Mouse (Mus musculus) lung, postnatal 10 days (tissue): Measurements from ENCODE around the gene Spop.

Experiments
- DNase-seq: peaks from one replicate; pipeline ENCODE4 v3.0.0; 2021

Spop gene

GRCm38 (mm10) chr11:95413641-95414535 is at the start of gene Spop:
Spop (plus strand) TSS chr11:95414080.
- peak; percentile 97 for DNase-seq

- no peak for DNase-seq
Measured at GRCm38 (mm10) chr11:95364388-95364787, 49.5 kb upstream of the Spop start.

- peak; percentile 93 for DNase-seq
Measured at GRCm38 (mm10) chr11:95365596-95365995, 48.3 kb upstream of the Spop start.

DNA sequence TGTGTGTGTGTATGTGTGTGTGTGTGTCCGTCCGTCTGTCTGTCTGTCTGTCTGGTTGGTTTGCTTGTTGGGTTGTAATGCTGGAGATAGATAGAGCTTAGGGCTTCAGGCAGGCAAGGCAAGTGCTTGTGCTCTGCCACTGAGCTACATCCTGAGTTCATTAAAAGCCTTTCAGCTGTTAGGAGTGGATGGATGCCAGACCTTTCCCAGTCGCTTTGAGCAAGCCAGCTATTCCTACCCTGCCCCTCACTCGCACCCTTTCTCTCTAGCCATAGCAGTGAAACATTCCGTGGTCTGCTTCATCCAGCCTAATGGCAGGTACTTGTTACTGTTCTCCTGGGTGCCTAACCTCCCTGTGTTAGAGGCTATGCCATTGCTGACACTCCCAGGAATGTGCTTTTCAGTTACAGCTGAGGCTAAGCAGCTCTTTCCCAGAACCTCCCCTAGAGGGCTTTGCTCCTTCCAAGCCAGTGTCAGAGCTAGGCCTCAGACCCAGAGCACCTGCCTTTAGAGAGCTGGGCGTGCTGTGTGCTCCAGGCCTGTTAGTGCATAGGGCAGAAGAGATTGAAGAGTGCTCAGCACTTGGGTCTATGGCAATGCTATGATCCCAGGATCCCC is 47.5 kb upstream of the Spop start:
- peak; percentile 63 for DNase-seq

- no peak for DNase-seq
Measured at GRCm38 (mm10) chr11:95367011-95367735, 46.7 kb upstream of the Spop start.

GRCm38 (mm10) chr11:95368231-95368823 is 45.6 kb upstream of the Spop start:
- no peak for DNase-seq

GRCm38 (mm10) chr11:95368871-95369270 is 45.0 kb upstream of the Spop start:
- no peak for DNase-seq

GRCm38 (mm10) chr11:95369964-95370890 is 43.7 kb upstream of the Spop start:
- DNase-seq: peak; percentile 78

DNA sequence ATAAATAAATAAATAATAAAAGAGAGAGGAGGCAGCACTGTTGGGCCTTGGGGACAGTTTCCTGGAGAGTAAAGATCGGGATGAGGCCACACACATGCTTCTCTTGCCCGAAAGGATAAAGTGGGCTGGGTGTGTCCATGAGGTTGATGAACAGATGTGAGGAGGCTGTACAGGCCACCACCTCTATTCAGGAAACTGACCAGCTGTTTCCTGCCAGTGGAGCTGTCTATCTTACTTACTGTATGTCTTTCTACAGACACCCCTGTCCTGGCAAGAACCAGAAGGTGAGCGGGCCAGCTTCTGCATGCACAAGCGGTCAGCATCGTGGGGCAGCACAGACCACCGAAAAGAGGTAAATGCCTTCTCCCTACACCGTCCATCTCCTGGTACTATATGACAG is 42.7 kb upstream of the Spop start:
- DNase-seq: no peak

- no peak for DNase-seq
Measured at GRCm38 (mm10) chr11:95378926-95379325, 35.0 kb upstream of the Spop start.

DNA sequence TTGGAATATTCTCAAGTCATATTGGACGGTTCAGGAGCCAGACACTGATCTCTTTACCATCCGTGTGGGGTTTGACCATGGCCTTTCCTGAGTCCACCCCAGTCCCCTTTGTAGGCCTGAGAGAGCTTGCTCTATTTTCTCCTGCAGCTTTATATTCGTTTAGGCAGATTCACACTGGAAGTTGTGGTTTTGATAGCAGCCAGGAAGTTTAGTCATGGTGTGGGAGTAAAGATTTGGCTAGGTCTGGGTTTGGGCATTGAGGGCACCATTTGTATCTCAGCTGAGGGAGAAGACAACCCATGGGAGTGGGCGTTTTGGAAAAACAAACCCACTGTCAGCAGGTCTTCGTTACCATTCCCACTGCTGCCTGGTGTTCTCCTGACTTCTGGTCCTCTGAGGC is 34.3 kb upstream of the Spop start:
- no peak for DNase-seq

DNA sequence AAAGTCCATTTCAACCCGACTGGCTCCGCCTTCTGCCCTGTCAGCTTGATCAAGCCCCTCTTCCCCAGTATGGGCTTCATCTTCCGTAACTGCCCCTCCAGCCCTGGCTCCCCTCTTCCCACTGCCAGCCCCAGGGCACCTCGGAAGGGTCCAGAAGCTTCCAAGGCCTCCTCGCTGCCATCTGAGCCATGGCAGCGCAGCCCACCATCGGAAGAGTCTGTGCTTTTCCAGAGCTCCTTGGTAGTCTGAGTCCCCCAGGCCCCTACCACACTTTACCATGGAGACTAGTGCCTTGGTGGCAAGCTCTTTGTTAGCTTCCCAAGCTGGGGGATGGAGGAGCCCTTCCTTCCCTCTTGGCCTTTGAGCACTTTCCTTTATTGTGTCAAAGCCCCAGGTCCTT is 33.2 kb upstream of the Spop start:
- DNase-seq: no peak

GRCm38 (mm10) chr11:95381146-95381545 is 32.7 kb upstream of the Spop start:
- peak; percentile 29 for DNase-seq

DNA sequence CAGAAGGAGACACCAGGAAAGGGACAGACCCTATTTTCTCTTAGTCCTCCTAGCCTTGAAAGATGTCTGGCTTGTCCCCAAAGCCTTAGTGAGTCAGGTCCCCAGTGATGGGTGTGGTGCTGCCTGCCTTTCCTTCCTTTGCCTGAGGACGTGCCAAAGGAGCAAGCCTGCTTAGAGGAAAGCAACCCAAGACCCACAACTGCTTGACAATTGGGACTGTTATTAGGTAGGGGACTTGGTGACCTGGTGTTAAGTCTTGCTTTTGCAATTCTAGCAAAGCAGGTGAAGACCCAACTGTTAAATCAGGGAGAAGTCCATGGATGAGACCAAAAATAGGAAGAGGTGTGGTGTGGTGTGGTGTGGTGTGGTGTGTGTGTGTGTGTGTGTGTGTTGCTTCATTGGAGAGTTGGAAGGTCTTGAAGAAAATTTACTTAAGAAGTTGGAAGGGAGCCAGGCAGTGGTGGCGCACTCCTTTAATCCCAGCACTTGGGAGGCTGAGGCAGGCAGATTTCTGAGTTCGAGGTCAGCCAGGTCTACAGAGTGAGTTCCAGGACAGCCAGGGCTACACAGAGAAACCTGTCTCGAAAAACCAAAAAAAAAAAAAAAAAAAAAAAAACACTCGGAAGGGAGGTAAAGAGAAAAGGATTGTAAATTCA is 30.4 kb upstream of the Spop start:
- peak; percentile 48 for DNase-seq

GRCm38 (mm10) chr11:95384004-95384318 is 29.9 kb upstream of the Spop start:
- DNase-seq: no peak

GRCm38 (mm10) chr11:95384319-95384972 is 29.4 kb upstream of the Spop start, which contains the start of gene Slc35b1:
Slc35b1 (plus strand) TSS chr11:95384692.
- DNase-seq: peak; percentile 97

GRCm38 (mm10) chr11:95384973-95385320 is 28.9 kb upstream of the Spop start:
- DNase-seq: no peak

- DNase-seq: no peak
Measured at GRCm38 (mm10) chr11:95387354-95387753, 26.5 kb upstream of the Spop start.

DNA sequence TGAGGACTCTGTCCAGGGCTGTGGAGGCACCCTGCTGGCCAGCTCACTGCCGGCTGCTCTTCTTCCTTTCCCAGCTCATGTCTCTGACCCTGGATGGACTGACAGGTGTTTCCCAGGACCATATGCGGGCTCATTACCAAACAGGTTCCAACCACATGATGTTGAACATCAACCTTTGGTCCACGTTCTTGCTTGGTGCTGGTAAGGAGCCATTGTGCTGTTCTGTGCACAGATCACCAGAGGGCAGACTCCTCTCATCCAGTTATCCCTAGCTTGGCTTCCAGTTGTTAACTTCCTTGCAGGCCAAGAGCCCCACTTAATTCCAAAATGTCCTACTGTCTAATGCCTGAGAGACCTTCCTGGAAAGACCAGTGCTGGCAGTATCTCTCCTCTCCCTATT is 24.9 kb upstream of the Spop start:
- DNase-seq: no peak

- no peak for DNase-seq
Measured at GRCm38 (mm10) chr11:95390420-95390819, 23.5 kb upstream of the Spop start.

GRCm38 (mm10) chr11:95391201-95391600 is 22.7 kb upstream of the Spop start:
- DNase-seq: no peak
